Mouse (Mus musculus) CH12.LX (cell line): ENCODE results near the gene Atp8a2.

Source experiments
- CHD2 ChIP-seq: IDR thresholded peaks from 2 replicates; pipeline ENCODE4 v1.6.1; 2011; ENCODE audit warnings: low read length, improper control_type of control experiment
- CTCF ChIP-seq, 2 experiments: IDR thresholded peaks in 1 of 2; conservative IDR thresholded peaks in 1 of 2; 2 replicates each; pipeline ENCODE4 v1.5.1; 2011 to 2012; ENCODE audit warnings: low read depth in 2 of 2, low read length in 2 of 2, improper control_type of control experiment in 1 of 2, inconsistent platforms in 1 of 2, mild to moderate bottlenecking in 1 of 2, moderate library complexity in 1 of 2
- JUND ChIP-seq: conservative IDR thresholded peaks from 2 replicates; pipeline ENCODE4 v1.6.1; 2011; ENCODE audit warnings: low read depth, low read length, improper control_type of control experiment
- POLR2A ChIP-seq: IDR thresholded peaks from 2 replicates; pipeline ENCODE4 v1.6.1; 2011; ENCODE audit warnings: low read depth, mild to moderate bottlenecking, improper control_type of control experiment, low read length
- USF1 ChIP-seq: IDR thresholded peaks from 2 replicates; pipeline ENCODE4 v1.6.1; 2014; ENCODE audit warnings: low read depth, mild to moderate bottlenecking, inconsistent platforms, low read length, improper control_type of control experiment
- ZKSCAN1 ChIP-seq: IDR thresholded peaks from 2 replicates; pipeline ENCODE4 v1.6.1; 2012; ENCODE audit warnings: low read depth, inconsistent platforms, low read length, improper control_type of control experiment, borderline replicate concordance

DNA sequence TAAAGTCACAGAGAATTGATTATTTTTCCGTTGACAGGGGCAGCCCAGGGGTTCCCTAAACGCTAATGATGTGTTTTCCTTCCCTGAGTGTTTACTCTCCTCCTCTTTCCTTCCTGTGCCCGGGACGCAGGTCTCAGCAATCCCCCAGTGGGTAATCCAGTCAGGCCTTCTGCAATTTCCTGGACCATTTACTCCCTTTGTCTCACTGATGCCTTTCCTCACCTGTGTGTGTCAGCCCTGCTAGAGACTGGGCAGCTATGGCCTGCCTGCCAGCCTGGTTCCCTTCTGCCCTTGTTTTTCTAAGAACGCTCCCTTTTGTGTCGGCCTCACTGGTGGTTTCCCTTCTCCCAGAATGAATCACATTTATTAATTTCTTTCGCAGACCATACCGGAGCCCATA, 522.4 kb downstream of the Atp8a2 start:
- TF ChIP-seq POLR2A (no peak), CHD2 (no peak), CTCF (conservative IDR thresholded peaks at IDR 0.05 in 1 of 2, IDR thresholded peaks at IDR 0.05 in 1 of 2; ENCODE audit: low read depth in 2 of 2, low read length in 2 of 2) (no peak), JUND (no peak), ZKSCAN1 (no peak), USF1 (no peak)
